Mouse (Mus musculus): ENCODE data around the gene Cdca4. TPM values are rescaled to one million over a fixed set of nuclear protein-coding genes. Genes with fewer than 3 reads are reported as not detected.
"Not testable (repeated sequence)": the region's sequence is repeated elsewhere in the genome, so short reads cannot be mapped to it uniquely, and the experiment has no call there.

Gene Cdca4
- polyA plus RNA-seq, 1 experiment, result 10.2 TPM

- DNase-seq (ENCODE audit: extremely low spot score in 1 of 2, low spot score in 1 of 2), result no peak
Measured at GRCm38 (mm10) chr12:112858581-112859336, 29.5 kb upstream of the Cdca4 start.

DNA sequence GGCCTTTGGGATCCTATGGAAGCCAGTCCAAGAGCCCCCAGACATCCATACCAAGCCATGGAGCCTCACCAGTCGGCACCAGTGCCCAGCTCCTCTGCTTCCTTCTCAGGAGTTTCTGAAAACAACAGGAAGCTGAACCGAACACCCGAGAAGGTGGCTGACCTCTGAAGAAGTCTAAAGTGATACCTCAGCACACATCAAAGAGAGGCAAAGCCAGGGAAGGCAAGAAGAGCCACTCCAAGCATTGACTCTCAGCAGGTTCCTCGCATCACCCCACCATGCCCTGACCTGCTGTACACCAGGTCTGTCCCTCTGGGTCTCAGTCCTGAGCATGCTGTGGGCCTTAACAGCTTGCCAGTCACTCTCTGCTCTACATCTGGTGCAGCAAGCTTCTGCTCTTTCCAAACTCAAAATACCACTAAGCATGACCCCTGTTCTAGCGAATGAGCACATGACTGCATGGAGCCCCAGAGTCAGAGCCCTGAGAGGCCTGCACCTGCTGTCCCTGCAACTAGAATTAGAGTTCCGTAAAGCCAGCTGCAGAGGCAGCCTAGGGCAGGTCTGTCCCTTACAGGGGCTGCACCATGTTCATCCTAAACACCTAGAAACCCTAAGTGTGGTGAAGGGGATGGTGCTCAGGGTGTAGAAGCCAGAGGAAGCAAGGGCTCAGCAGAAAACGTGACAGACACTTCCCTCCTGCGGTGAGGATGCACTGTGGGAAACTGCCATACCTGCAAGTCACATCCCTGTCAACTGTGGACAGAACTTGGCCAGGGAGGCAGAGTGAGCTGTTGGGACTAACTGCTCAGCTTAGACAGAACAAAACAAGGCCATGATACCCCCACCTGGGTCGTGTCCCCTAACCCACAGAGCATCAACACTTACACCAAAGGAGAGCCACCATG, 28.1 kb upstream of the Cdca4 start:
- no peak for DNase-seq (ENCODE audit: extremely low spot score in 1 of 2, low spot score in 1 of 2)

GRCm38 (mm10) chr12:112856338-112856737, 27.1 kb upstream of the Cdca4 start:
- DNase-seq (ENCODE audit: extremely low spot score in 1 of 2, low spot score in 1 of 2), result no peak

GRCm38 (mm10) chr12:112854610-112855333, 25.5 kb upstream of the Cdca4 start:
- no peak for DNase-seq (ENCODE audit: extremely low spot score in 1 of 2, low spot score in 1 of 2)

- DNase-seq (ENCODE audit: extremely low spot score in 1 of 2, low spot score in 1 of 2), result peak in 1 of 2 experiments; percentile 57
Measured at GRCm38 (mm10) chr12:112853050-112853729, 24.0 kb upstream of the Cdca4 start.

DNA sequence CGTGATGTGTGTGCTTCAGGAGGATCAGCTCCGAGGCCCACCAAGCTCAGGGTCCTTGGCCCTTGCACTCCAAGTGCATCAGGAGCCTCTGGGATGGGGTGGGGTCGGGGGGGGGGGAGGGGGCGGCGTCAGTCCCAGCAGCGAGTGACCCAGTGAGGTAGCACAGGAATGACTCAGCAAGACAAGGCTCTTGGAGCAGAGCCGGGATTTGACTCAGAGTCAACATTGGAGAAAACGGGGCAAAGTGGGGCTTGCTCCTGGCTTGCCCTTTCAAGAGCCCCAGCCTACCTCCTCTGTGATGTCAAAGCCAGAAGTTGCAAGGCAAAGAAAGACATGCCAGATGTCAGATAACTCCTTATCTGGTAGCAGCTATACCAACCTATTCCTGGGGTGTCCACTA, 21.9 kb upstream of the Cdca4 start:
- DNase-seq (ENCODE audit: extremely low spot score in 1 of 2, low spot score in 1 of 2), result no peak

GRCm38 (mm10) chr12:112850344-112850743, 21.1 kb upstream of the Cdca4 start:
- DNase-seq (ENCODE audit: extremely low spot score in 1 of 2, low spot score in 1 of 2), result no peak

GRCm38 (mm10) chr12:112849235-112850022, 20.2 kb upstream of the Cdca4 start:
- DNase-seq (ENCODE audit: extremely low spot score in 1 of 2, low spot score in 1 of 2), result no peak

GRCm38 (mm10) chr12:112847880-112848279, 18.7 kb upstream of the Cdca4 start:
- DNase-seq (ENCODE audit: extremely low spot score in 1 of 2, low spot score in 1 of 2), result no peak

GRCm38 (mm10) chr12:112843803-112844202, 14.6 kb upstream of the Cdca4 start:
- peak in 1 of 2 experiments; percentile 93 for DNase-seq (ENCODE audit: extremely low spot score in 1 of 2, low spot score in 1 of 2)

DNA sequence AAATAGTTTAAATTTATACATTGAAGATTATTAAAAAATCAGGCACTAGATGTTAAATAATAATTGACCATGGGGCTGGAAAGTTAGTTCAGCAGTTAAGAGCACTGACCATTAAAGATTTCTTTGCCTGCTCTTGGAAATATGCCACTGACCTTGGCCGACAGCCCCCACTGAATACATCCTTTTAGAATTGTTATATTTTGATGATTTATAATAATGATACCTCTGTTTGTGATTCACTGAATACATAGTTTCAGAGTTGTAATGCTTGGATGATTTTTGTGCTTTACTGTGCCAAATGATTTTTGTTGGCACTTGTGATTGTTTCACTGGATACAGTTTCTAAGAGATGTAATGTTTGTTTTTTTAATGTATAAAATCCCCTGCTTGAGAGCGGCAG, 12.9 kb upstream of the Cdca4 start:
- DNase-seq (ENCODE audit: extremely low spot score in 1 of 2, low spot score in 1 of 2), result not testable (repeated sequence)

DNA sequence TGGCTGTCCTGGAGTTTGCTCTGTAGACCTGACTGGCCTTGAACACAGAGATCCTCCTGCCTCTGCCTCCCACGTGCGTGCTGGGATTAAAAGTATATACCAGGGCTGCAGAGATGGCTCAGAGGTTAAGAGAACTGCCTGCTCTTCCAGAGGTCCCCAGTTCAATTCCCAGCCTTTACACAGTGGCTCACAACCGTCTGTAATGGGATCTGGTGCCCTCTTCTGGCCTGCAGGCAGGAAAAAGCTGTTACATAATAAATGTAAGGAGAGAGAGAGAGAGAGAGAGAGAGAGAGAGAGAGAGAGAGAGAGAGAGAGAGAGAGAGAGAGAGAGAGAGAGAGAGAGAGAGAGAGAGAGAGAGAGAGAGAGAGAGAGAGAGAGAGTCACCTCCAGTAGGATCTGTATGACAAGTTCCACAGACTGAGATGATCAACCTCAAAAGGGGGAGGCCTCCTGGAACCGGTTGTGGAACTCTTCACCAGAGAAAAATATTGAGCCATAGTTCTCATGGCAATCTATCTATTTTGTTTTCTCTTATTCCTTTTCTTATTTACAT, 12.2 kb upstream of the Cdca4 start:
- DNase-seq (ENCODE audit: extremely low spot score in 1 of 2, low spot score in 1 of 2), result not testable (repeated sequence)

- no peak for DNase-seq (ENCODE audit: extremely low spot score in 1 of 2, low spot score in 1 of 2)
Measured at GRCm38 (mm10) chr12:112840209-112841086, 11.2 kb upstream of the Cdca4 start.

- DNase-seq (ENCODE audit: extremely low spot score in 1 of 2, low spot score in 1 of 2), result no peak
Measured at GRCm38 (mm10) chr12:112835046-112835445, 5.8 kb upstream of the Cdca4 start.

GRCm38 (mm10) chr12:112833527-112833926, 4.3 kb upstream of the Cdca4 start:
- DNase-seq (ENCODE audit: extremely low spot score in 1 of 2, low spot score in 1 of 2), result no peak

DNA sequence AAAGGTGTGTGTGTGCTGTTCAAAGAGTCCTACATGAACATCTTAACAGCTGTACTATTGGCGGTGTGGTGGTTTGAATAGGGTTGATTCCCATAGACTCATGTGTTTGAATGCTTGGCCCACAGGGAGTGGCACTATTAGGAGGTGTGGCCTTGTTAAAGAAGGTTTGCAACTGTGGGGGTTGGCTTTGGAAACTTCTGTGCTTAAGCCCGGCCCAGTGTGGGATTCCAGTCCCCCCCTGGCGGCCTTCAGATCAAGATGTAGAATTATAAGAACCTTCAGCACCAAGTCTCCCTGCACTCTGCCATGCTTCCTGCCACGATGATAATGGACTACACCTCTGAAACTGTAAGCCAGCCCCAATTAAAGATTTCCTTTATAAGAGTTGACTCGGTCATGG, 3.2 kb upstream of the Cdca4 start:
- DNase-seq (ENCODE audit: extremely low spot score in 1 of 2, low spot score in 1 of 2), result no peak

GRCm38 (mm10) chr12:112830570-112830969, 1.3 kb upstream of the Cdca4 start:
- DNase-seq (ENCODE audit: extremely low spot score in 1 of 2, low spot score in 1 of 2), result no peak

DNA sequence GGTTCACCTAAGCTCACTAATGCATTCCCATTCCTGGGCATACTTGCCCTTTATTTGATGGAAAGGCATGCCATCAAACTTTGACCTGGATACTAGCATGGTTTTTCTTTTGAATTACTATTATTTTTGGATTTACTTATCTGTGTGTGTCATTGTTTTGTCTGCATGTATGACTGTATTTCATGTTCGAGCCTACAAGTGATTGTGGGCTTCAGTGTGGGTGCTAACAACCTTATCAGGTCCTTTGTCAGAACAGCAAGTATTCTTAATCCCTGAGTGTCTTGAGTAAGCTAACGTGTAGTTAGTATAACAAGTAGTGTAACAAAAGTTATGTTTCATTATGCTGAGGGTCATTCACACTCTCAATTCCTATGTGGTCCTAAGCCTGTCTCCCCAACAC, 918 bp upstream of the Cdca4 start:
- DNase-seq (ENCODE audit: extremely low spot score in 1 of 2, low spot score in 1 of 2), result no peak

All from frontal cortex, adult 2 months (tissue).